In genomic region chr3:116163517-116163916, GRCm38 (mm10) we compare ENCODE assay signal across 11 mouse cellular contexts.
"Had no signal": no experiment of that assay in that cellular context is flagged by ENCODE, and none has a peak within 500 bp of the region (broad histone marks: within the 10 kb centered on the region; RNA-seq: fewer than 3 reads in every experiment).

No protein-coding gene starts in this region.

- DNase-seq: kidney, adult 11 months; kidney, adult 8-10 months; kidney, postnatal 10 days; kidney, postnatal 36 days; layer of hippocampus, postnatal 36 days; left cerebral cortex, postnatal 4 days; liver, postnatal 0 days; lung, embryonic 14.5 days; retina, postnatal 1 day; right cerebral cortex, postnatal 4 days; thymus, postnatal 25 days had no signal
